Mouse (Mus musculus) midbrain, postnatal 0 days (tissue): ENCODE measurements around the gene Shisa7. TPM values are rescaled to one million over a fixed set of nuclear protein-coding genes. Genes with fewer than 3 reads are reported as not detected.

Experiments
- ATAC-seq: fragments of 200-750 bp; cut with Nextera tagmentation; 2 replicates; pipeline ENCODE4 v1.8.0; 2017; ENCODE audit warnings: moderate number of reproducible peaks, mild to moderate bottlenecking, moderate TSS enrichment, moderate library complexity; ENCODE audit not compliant: low FRiP score
- DNase-seq: peaks from one replicate; pipeline ENCODE4 v3.0.0-alpha.2; 2015; ENCODE audit warnings: low spot score
- H3K27ac ChIP-seq: fragments of 300-500 bp; sonication (generic); 2 replicates; pipeline ENCODE4 v1.5.1; 2014; ENCODE audit warnings: low read depth, mild to moderate bottlenecking, low read length, mixed read lengths
- H3K27me3 ChIP-seq: fragments of 300-500 bp; sonication (generic); 2 replicates; pipeline ENCODE4 v1.6.1; 2014; ENCODE audit warnings: low read length, control low read depth, mixed read lengths; ENCODE audit not compliant: insufficient read depth
- H3K36me3 ChIP-seq: fragments of 300-500 bp; sonication (generic); 2 replicates; pipeline ENCODE4 v1.6.1; 2014; ENCODE audit warnings: low read length, control low read depth, mixed read lengths; ENCODE audit not compliant: insufficient read depth
- H3K4me1 ChIP-seq: fragments of 300-500 bp; sonication (generic); 2 replicates; pipeline ENCODE4 v1.6.1; 2014; ENCODE audit warnings: mild to moderate bottlenecking, control low read depth, antibody characterized with exemption, low read length, mixed read lengths; ENCODE audit not compliant: insufficient read depth
- H3K4me2 ChIP-seq: fragments of 300-500 bp; sonication (generic); 2 replicates; pipeline ENCODE4 v1.6.1; 2014; ENCODE audit warnings: low read depth, mild to moderate bottlenecking, low read length, mixed read lengths; ENCODE audit not compliant: poor library complexity, severe bottlenecking
- H3K4me3 ChIP-seq: fragments of 300-500 bp; sonication (generic); 2 replicates; pipeline ENCODE4 v1.5.1; 2014; ENCODE audit warnings: low read depth, mild to moderate bottlenecking, low read length, moderate library complexity
- H3K9ac ChIP-seq: fragments of 300-500 bp; sonication (generic); replicated peaks from 2 replicates; pipeline ENCODE4 v1.6.1; 2014; ENCODE audit warnings: mild to moderate bottlenecking, low read length, moderate library complexity, mixed read lengths; ENCODE audit not compliant: poor library complexity, severe bottlenecking
- H3K9me3 ChIP-seq: fragments of 300-500 bp; sonication (generic); 2 replicates; pipeline ENCODE4 v1.6.1; 2016; ENCODE audit warnings: low read length, control low read depth
- CTCF ChIP-seq: IDR thresholded peaks from 2 replicates; pipeline ENCODE4 v1.5.1; 2016; ENCODE audit warnings: antibody characterized with exemption, mild to moderate bottlenecking
- WGBS: fragments of 180-500 bp; shearing (Covaris S2); extraction: QIAGEN DNeasy Blood & Tissue Kit; methylation state at CpG from one replicate; pipeline ENCODE4 v1.1.7; 2014; 5-methylcytosine and 5-hydroxymethylcytosine counted together
- polyA plus RNA-seq: library from polyadenylated mRNA; unstranded; fragments of >200 nt; fragmentation: Nextera tagmentation; extraction: Ambion mirVana; gene quantifications from 2 replicates; pipeline ENCODE4 v1.2.1, GENCODE M21; 2015
- total RNA-seq: library from RNA; depleted of rRNA; stranded (reverse); fragments of >200 nt; gene quantifications from 2 replicates; pipeline ENCODE4 v1.2.3, GENCODE M21; 2014; rRNA removed

Gene Shisa7
- total and polyA plus RNA-seq, 2 experiments from 2014 or later, result 10.1 to 51.4 TPM

GRCm38 (mm10) chr7:4779921-4780320 lies 64.6 kb downstream of the Shisa7 start:
- H3K4me1 ChIP-seq, result no peaks in the 10 kb centered on the region
- 49% methylated on average over 5 of the region's 5 CpGs for WGBS
- no peak overlapping the region for H3K4me3 ChIP-seq
- H3K27ac ChIP-seq, result no peak overlapping the region
- no peak overlapping the region for H3K9ac ChIP-seq
- ATAC-seq, result no peak; the same call in 1 of the 2 replicates
- H3K27me3 ChIP-seq, result peaks cover 40% of the 10 kb centered on the region
- H3K4me2 ChIP-seq, result no peak overlapping the region
- H3K9me3 ChIP-seq, result no peaks in the 10 kb centered on the region
- DNase-seq, result no peak
- TF ChIP-seq CTCF, result no peak
- peaks cover 3% of the 10 kb centered on the region; the same call in 1 of the 2 replicates for H3K36me3 ChIP-seq

- Histone ChIP-seq H3K4me2 (no peak overlapping the region), H3K36me3 (no peaks in the 10 kb centered on the region), H3K27ac (no peak overlapping the region), H3K9me3 (no peaks in the 10 kb centered on the region), H3K27me3 (peaks cover 40% of the 10 kb centered on the region), H3K9ac (no peak overlapping the region; the same call in 1 of the 2 replicates), H3K4me3 (no peak overlapping the region), H3K4me1 (no peaks in the 10 kb centered on the region)
- 2% methylated on average over 15 of the region's 20 CpGs for WGBS
- no peak for TF ChIP-seq CTCF
- ATAC-seq (no peak), DNase-seq (no peak)
Observed at GRCm38 (mm10) chr7:4777851-4778637, 66.5 kb downstream of the Shisa7 start.

- under 1% methylated on average over 38 of the region's 56 CpGs for WGBS
- no peak overlapping the region for H3K27ac ChIP-seq
- no peaks in the 10 kb centered on the region for H3K9me3 ChIP-seq
- peak overlapping the region; percentile 37 for H3K4me3 ChIP-seq
- H3K9ac ChIP-seq, result peak overlapping the region; percentile 42
- ATAC-seq (peak; percentile 60; the same call in 1 of the 2 replicates), DNase-seq (peak; percentile 35)
- no peak for TF ChIP-seq CTCF
- H3K4me2 ChIP-seq, result peak overlapping the region; percentile 48
- no peaks in the 10 kb centered on the region for H3K36me3 ChIP-seq
- H3K27me3 ChIP-seq, result peaks cover 40% of the 10 kb centered on the region
- H3K4me1 ChIP-seq, result no peaks in the 10 kb centered on the region
Observed at GRCm38 (mm10) chr7:4776861-4777830, 67.3 kb downstream of the Shisa7 start.

GRCm38 (mm10) chr7:4776131-4776530 lies 68.4 kb downstream of the Shisa7 start:
- no peak for TF ChIP-seq CTCF
- DNase-seq (no peak), ATAC-seq (no peak)
- Histone ChIP-seq H3K9ac (no peak overlapping the region), H3K4me2 (no peak overlapping the region), H3K36me3 (no peaks in the 10 kb centered on the region), H3K4me1 (no peaks in the 10 kb centered on the region), H3K4me3 (no peak overlapping the region), H3K27me3 (peaks cover 40% of the 10 kb centered on the region), H3K27ac (no peak overlapping the region), H3K9me3 (no peaks in the 10 kb centered on the region)
- WGBS, result 55% methylated on average over 10 of the region's 10 CpGs

Other genes with a start within 250 kb of the Shisa7 start
Only the 30 nearest of the 33 such genes appear.
- gene Tmem86b, start 213.3 kb downstream of the Shisa7 start, total RNA-seq, result 12.4 and 17.4 TPM in 2 replicates
- gene Tmem86b, start 213.3 kb downstream of the Shisa7 start, polyA plus RNA-seq, result 0.76 and 1.00 TPM in 2 replicates
- gene Ppp6r1, start 185.7 kb downstream of the Shisa7 start, total RNA-seq, result 103 and 131 TPM in 2 replicates
- gene Ppp6r1, start 185.7 kb downstream of the Shisa7 start, polyA plus RNA-seq, result 7.7 and 10.1 TPM in 2 replicates
- 247 TPM in 2 replicates for gene Hspbp1, start 159.6 kb downstream of the Shisa7 start, total RNA-seq
- gene Hspbp1, start 159.6 kb downstream of the Shisa7 start, polyA plus RNA-seq, result 193 and 199 TPM in 2 replicates
- gene Brsk1, start 154.1 kb downstream of the Shisa7 start, total RNA-seq, result 202 and 226 TPM in 2 replicates
- gene Brsk1, start 154.1 kb downstream of the Shisa7 start, polyA plus RNA-seq, result 6.9 and 7.2 TPM in 2 replicates
- gene Tmem150b, start 119.4 kb downstream of the Shisa7 start, total RNA-seq, result not detected in 2 replicates
- 0.23 TPM in 1 of 2 replicates, not detected in the other for gene Tmem150b, start 119.4 kb downstream of the Shisa7 start, polyA plus RNA-seq
- gene Kmt5c, start 104.6 kb downstream of the Shisa7 start, total RNA-seq, result 38.9 and 48.8 TPM in 2 replicates
- gene Kmt5c, start 104.6 kb downstream of the Shisa7 start, polyA plus RNA-seq, result 33.1 and 35.7 TPM in 2 replicates
- 6.8 and 12.1 TPM in 2 replicates for gene Cox6b2, start 91.6 kb downstream of the Shisa7 start, total RNA-seq
- gene Cox6b2, start 91.6 kb downstream of the Shisa7 start, polyA plus RNA-seq, result 33.6 and 43.9 TPM in 2 replicates
- not detected in 2 replicates for gene Fam71e2, start 73.4 kb downstream of the Shisa7 start, total RNA-seq
- gene Fam71e2, start 73.4 kb downstream of the Shisa7 start, polyA plus RNA-seq, result not detected in 2 replicates
- gene Il11, start 61.8 kb downstream of the Shisa7 start, total RNA-seq, result 1.4 and 2.0 TPM in 2 replicates
- 1.7 and 2.5 TPM in 2 replicates for gene Il11, start 61.8 kb downstream of the Shisa7 start, polyA plus RNA-seq
- gene Tmem190, start 61.8 kb downstream of the Shisa7 start, total RNA-seq, result not detected in 2 replicates
- gene Tmem190, start 61.8 kb downstream of the Shisa7 start, polyA plus RNA-seq, result 0.39 and 0.48 TPM in 2 replicates
- 14.6 and 16.6 TPM in 2 replicates for gene Tmem238, start 55.0 kb downstream of the Shisa7 start, total RNA-seq
- 16.0 and 18.2 TPM in 2 replicates for gene Tmem238, start 55.0 kb downstream of the Shisa7 start, polyA plus RNA-seq
- gene Rpl28, start 51.8 kb downstream of the Shisa7 start, total RNA-seq, result 131 and 177 TPM in 2 replicates
- 289 TPM in 2 replicates for gene Rpl28, start 51.8 kb downstream of the Shisa7 start, polyA plus RNA-seq
- 264 and 276 TPM in 2 replicates for gene Ube2s, start 32.1 kb downstream of the Shisa7 start, total RNA-seq
- 207 and 210 TPM in 2 replicates for gene Ube2s, start 32.1 kb downstream of the Shisa7 start, polyA plus RNA-seq
- 1.0 and 2.0 TPM in 2 replicates for gene Isoc2b, start 25.6 kb upstream of the Shisa7 start, total RNA-seq
- gene Isoc2b, start 25.6 kb upstream of the Shisa7 start, polyA plus RNA-seq, result 3.7 and 5.8 TPM in 2 replicates
- 5.8 and 7.7 TPM in 2 replicates for gene Isoc2a, start 32.5 kb upstream of the Shisa7 start, total RNA-seq
- 0.38 and 0.52 TPM in 2 replicates for gene Isoc2a, start 32.5 kb upstream of the Shisa7 start, polyA plus RNA-seq
- gene Gm36210, start 61.8 kb upstream of the Shisa7 start, total RNA-seq, result 0.57 TPM in 1 of 2 replicates, not detected in the other
- gene Gm36210, start 61.8 kb upstream of the Shisa7 start, polyA plus RNA-seq, result 0.32 and 0.43 TPM in 2 replicates
- gene Zfp628, start 70.5 kb upstream of the Shisa7 start, total RNA-seq, result 10.6 and 12.3 TPM in 2 replicates
- gene Zfp628, start 70.5 kb upstream of the Shisa7 start, polyA plus RNA-seq, result 5.1 and 5.6 TPM in 2 replicates
- 44.8 and 49.7 TPM in 2 replicates for gene Nat14, start 77.3 kb upstream of the Shisa7 start, total RNA-seq
- gene Nat14, start 77.3 kb upstream of the Shisa7 start, polyA plus RNA-seq, result 33.2 and 35.9 TPM in 2 replicates
- gene Ssc5d, start 81.1 kb upstream of the Shisa7 start, total RNA-seq, result 1.9 and 3.4 TPM in 2 replicates
- 1.2 and 1.6 TPM in 2 replicates for gene Ssc5d, start 81.1 kb upstream of the Shisa7 start, polyA plus RNA-seq
- 0.49 TPM in 1 of 2 replicates, not detected in the other for gene Sbk2, start 119.7 kb upstream of the Shisa7 start, total RNA-seq
- 0.20 TPM in 1 of 2 replicates, not detected in the other for gene Sbk2, start 119.7 kb upstream of the Shisa7 start, polyA plus RNA-seq
- gene Sbk3, start 126.5 kb upstream of the Shisa7 start, total RNA-seq, result 0.49 and 1.8 TPM in 2 replicates
- gene Sbk3, start 126.5 kb upstream of the Shisa7 start, polyA plus RNA-seq, result 0.45 and 0.46 TPM in 2 replicates
- gene Zfp579, start 151.5 kb upstream of the Shisa7 start, total RNA-seq, result 53.2 and 54.3 TPM in 2 replicates
- 43.1 and 43.3 TPM in 2 replicates for gene Zfp579, start 151.5 kb upstream of the Shisa7 start, polyA plus RNA-seq
- gene Zfp524, start 169.7 kb upstream of the Shisa7 start, total RNA-seq, result 3.9 and 7.3 TPM in 2 replicates
- 2.9 and 3.5 TPM in 2 replicates for gene Zfp524, start 169.7 kb upstream of the Shisa7 start, polyA plus RNA-seq
- gene Fiz1, start 170.0 kb upstream of the Shisa7 start, total RNA-seq, result 35.5 and 36.1 TPM in 2 replicates
- 22.8 and 25.7 TPM in 2 replicates for gene Fiz1, start 170.0 kb upstream of the Shisa7 start, polyA plus RNA-seq
- gene Gm44973, start 170.8 kb upstream of the Shisa7 start, total RNA-seq, result not detected in 2 replicates
- 1.2 and 2.6 TPM in 2 replicates for gene Gm44973, start 170.8 kb upstream of the Shisa7 start, polyA plus RNA-seq
- 35.0 and 48.4 TPM in 2 replicates for gene Zfp865, start 175.7 kb upstream of the Shisa7 start, total RNA-seq
- gene Zfp865, start 175.7 kb upstream of the Shisa7 start, polyA plus RNA-seq, result 5.5 and 6.8 TPM in 2 replicates
- gene Ccdc106, start 175.9 kb upstream of the Shisa7 start, total RNA-seq, result 65.6 and 68.8 TPM in 2 replicates
- gene Ccdc106, start 175.9 kb upstream of the Shisa7 start, polyA plus RNA-seq, result 75.4 and 77.3 TPM in 2 replicates
- gene 4632433K11Rik, start 189.4 kb upstream of the Shisa7 start, total RNA-seq, result not detected in 2 replicates
- not detected in 2 replicates for gene 4632433K11Rik, start 189.4 kb upstream of the Shisa7 start, polyA plus RNA-seq
- 5.0 and 8.0 TPM in 2 replicates for gene Zfp784, start 193.8 kb upstream of the Shisa7 start, total RNA-seq
- 4.3 and 5.4 TPM in 2 replicates for gene Zfp784, start 193.8 kb upstream of the Shisa7 start, polyA plus RNA-seq
- gene Zfp580, start 206.8 kb upstream of the Shisa7 start, total RNA-seq, result 55.6 and 77.7 TPM in 2 replicates
- 154 and 157 TPM in 2 replicates for gene Zfp580, start 206.8 kb upstream of the Shisa7 start, polyA plus RNA-seq